Mouse (Mus musculus): ENCODE measurements at regions not wholly inside any gene's neighbourhood (a gene's known extent, or its start where the extent isn't known, plus 50 kb on each side); places are given as distances from the start of the nearest gene placed in this dataset.

GRCm38 (mm10) chr3:22331240-22331639, 254.8 kb downstream of the Tbl1xr1 start:
- no peak overlapping the region for H3K9ac ChIP-seq (ENCODE audit: low read length)
- DNase-seq (ENCODE audit: low spot score): no peak
- H3K9me3 ChIP-seq (ENCODE audit: control insufficient read depth, low read length): no peaks in the 10 kb centered on the region
- H3K27ac ChIP-seq (replicated peaks): no peak overlapping the region
- no peaks in the 10 kb centered on the region for H3K4me1 ChIP-seq (replicated peaks; ENCODE audit: control insufficient read depth, insufficient read depth)
- no peak overlapping the region for H3K4me3 ChIP-seq (ENCODE audit: low read depth, low read length)
- no peak for ATAC-seq (ENCODE audit: low FRiP score, low TSS enrichment)
- 65% methylated on average over 1 of the region's 1 CpGs for WGBS
- TF ChIP-seq EP300 (optimal IDR thresholded peaks at IDR 0.05) (no peak), CTCF (IDR thresholded peaks at IDR 0.05; ENCODE audit: low read depth) (no peak)
- H3K4me2 ChIP-seq (replicated peaks; ENCODE audit: low read depth): no peak overlapping the region
- no peaks in the 10 kb centered on the region for H3K36me3 ChIP-seq (ENCODE audit: control insufficient read depth, insufficient read depth, low read length)
- no peaks in the 10 kb centered on the region for H3K27me3 ChIP-seq (ENCODE audit: control insufficient read depth, insufficient read depth, low read length)
